Mouse (Mus musculus): ENCODE data around the gene Lrrc52. TPM values are rescaled to one million over a fixed set of nuclear protein-coding genes. Genes with fewer than 3 reads are reported as not detected.

Lrrc52 gene
- 0.46 TPM for polyA plus RNA-seq (2014; fragmentation: Illumina TruSeq; extraction: RNeasy Lipid Tissue Mini Kit (QIAGEN cat#74804); ENCODE audit: low read depth, low replicate concordance)

DNA sequence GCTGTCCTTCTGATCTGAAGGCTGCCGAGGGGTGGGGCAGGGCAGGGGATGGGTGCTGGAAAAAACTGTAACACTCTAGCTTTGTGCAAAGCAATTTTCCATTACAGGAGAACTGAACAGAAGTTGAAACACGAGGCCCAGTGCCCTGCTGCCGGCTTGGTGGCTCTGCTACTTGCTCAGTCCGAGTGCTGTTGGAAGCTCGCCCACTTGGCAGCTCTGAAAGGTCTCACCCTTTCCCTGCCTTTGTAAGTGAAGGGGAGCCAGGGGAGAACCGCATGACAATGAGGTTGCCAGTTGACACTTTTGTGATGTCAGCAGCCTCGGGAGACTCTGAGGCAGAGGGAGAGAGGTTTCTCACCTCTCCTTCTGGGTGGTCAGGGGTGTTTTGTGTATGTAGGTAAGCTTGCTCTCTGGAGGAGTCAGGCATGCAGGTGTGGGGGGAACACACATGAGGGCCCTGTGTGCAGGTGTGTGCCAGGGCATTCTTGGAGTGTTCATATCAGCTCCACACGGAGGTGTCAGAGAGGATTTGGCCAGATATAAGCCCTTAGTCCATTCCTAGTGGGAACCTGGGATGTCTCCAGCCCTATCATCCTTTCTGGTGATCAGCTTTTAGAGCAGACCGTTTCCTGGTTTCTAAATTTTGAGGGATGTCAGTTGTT, at the start of gene Lrrc52:
Lrrc52 (minus strand) TSS at position 16 of the 662 bp plus-strand sequence.

Other genes starting within 250 kb of the Lrrc52 start
- gene Uck2, start 181.5 kb downstream of the Lrrc52 start, polyA plus RNA-seq (2014; fragmentation: Illumina TruSeq; extraction: RNeasy Lipid Tissue Mini Kit (QIAGEN cat#74804); ENCODE audit: low read depth, low replicate concordance) = 15.4 TPM
- gene Tmco1, start 158.4 kb downstream of the Lrrc52 start, polyA plus RNA-seq (2014; fragmentation: Illumina TruSeq; extraction: RNeasy Lipid Tissue Mini Kit (QIAGEN cat#74804); ENCODE audit: low read depth, low replicate concordance) = 107 TPM
- gene Aldh9a1, start 116.8 kb downstream of the Lrrc52 start, polyA plus RNA-seq (2014; fragmentation: Illumina TruSeq; extraction: RNeasy Lipid Tissue Mini Kit (QIAGEN cat#74804); ENCODE audit: low read depth, low replicate concordance) = 39.1 TPM
- 110 TPM for gene Mgst3, start 72.9 kb downstream of the Lrrc52 start, polyA plus RNA-seq (2014; fragmentation: Illumina TruSeq; extraction: RNeasy Lipid Tissue Mini Kit (QIAGEN cat#74804); ENCODE audit: low read depth, low replicate concordance)
- 8.1 TPM for gene Rxrg, start 131.6 kb upstream of the Lrrc52 start, polyA plus RNA-seq (2014; fragmentation: Illumina TruSeq; extraction: RNeasy Lipid Tissue Mini Kit (QIAGEN cat#74804); ENCODE audit: low read depth, low replicate concordance)
- gene Lmx1a, start 222.5 kb upstream of the Lrrc52 start, polyA plus RNA-seq (2014; fragmentation: Illumina TruSeq; extraction: RNeasy Lipid Tissue Mini Kit (QIAGEN cat#74804); ENCODE audit: low read depth, low replicate concordance) = not detected